Mouse (Mus musculus): ENCODE data around the gene Sec24b. TPM values are rescaled to one million over a fixed set of nuclear protein-coding genes. Genes with fewer than 3 reads are reported as not detected.

Sec24b gene
- 39.3 to 79.4 TPM (median 62.5 TPM) in 3 replicates for total RNA-seq (2017)

GRCm38 (mm10) chr3:130061281-130061680, at the start of gene Sec24b:
Sec24b (minus strand) TSS chr3:130061553.
- ATAC-seq (replicated peaks; ENCODE audit: insufficient number of reproducible peaks, low FRiP score, low TSS enrichment, poor library complexity, severe bottlenecking): no peak

GRCm38 (mm10) chr3:130104471-130104870, 43.1 kb upstream of the Sec24b start:
- no peak for ATAC-seq (replicated peaks; ENCODE audit: insufficient number of reproducible peaks, low FRiP score, low TSS enrichment, poor library complexity, severe bottlenecking)

GRCm38 (mm10) chr3:130103486-130103885, 42.1 kb upstream of the Sec24b start:
- ATAC-seq (replicated peaks; ENCODE audit: insufficient number of reproducible peaks, low FRiP score, low TSS enrichment, poor library complexity, severe bottlenecking): no peak

- ATAC-seq (replicated peaks; ENCODE audit: insufficient number of reproducible peaks, low FRiP score, low TSS enrichment, poor library complexity, severe bottlenecking): no peak
Observed at GRCm38 (mm10) chr3:130095160-130095781, 33.9 kb upstream of the Sec24b start.

GRCm38 (mm10) chr3:130094125-130094704, 32.9 kb upstream of the Sec24b start:
- ATAC-seq (replicated peaks; ENCODE audit: insufficient number of reproducible peaks, low FRiP score, low TSS enrichment, poor library complexity, severe bottlenecking): no peak

GRCm38 (mm10) chr3:130090460-130090859, 29.1 kb upstream of the Sec24b start:
- ATAC-seq (replicated peaks; ENCODE audit: insufficient number of reproducible peaks, low FRiP score, low TSS enrichment, poor library complexity, severe bottlenecking): no peak

- ATAC-seq (replicated peaks; ENCODE audit: insufficient number of reproducible peaks, low FRiP score, low TSS enrichment, poor library complexity, severe bottlenecking): no peak
Observed at GRCm38 (mm10) chr3:130088654-130089053, 27.3 kb upstream of the Sec24b start.

- no peak for ATAC-seq (replicated peaks; ENCODE audit: insufficient number of reproducible peaks, low FRiP score, low TSS enrichment, poor library complexity, severe bottlenecking)
Observed at GRCm38 (mm10) chr3:130087466-130087865, 26.1 kb upstream of the Sec24b start.

- no peak for ATAC-seq (replicated peaks; ENCODE audit: insufficient number of reproducible peaks, low FRiP score, low TSS enrichment, poor library complexity, severe bottlenecking)
Observed at GRCm38 (mm10) chr3:130086372-130087080, 25.2 kb upstream of the Sec24b start.

- no peak for ATAC-seq (replicated peaks; ENCODE audit: insufficient number of reproducible peaks, low FRiP score, low TSS enrichment, poor library complexity, severe bottlenecking)
Observed at GRCm38 (mm10) chr3:130083312-130083711, 22.0 kb upstream of the Sec24b start.

- no peak; the same call in 1 of the 2 replicates for ATAC-seq (replicated peaks; ENCODE audit: insufficient number of reproducible peaks, low FRiP score, low TSS enrichment, poor library complexity, severe bottlenecking)
Observed at GRCm38 (mm10) chr3:130080666-130081065, 19.3 kb upstream of the Sec24b start.

GRCm38 (mm10) chr3:130079794-130080193, 18.4 kb upstream of the Sec24b start:
- peak; percentile 83; the same call in 1 of the 2 replicates for ATAC-seq (replicated peaks; ENCODE audit: insufficient number of reproducible peaks, low FRiP score, low TSS enrichment, poor library complexity, severe bottlenecking)

- ATAC-seq (replicated peaks; ENCODE audit: insufficient number of reproducible peaks, low FRiP score, low TSS enrichment, poor library complexity, severe bottlenecking): no peak
Observed at GRCm38 (mm10) chr3:130077291-130077690, 15.9 kb upstream of the Sec24b start.

- ATAC-seq (replicated peaks; ENCODE audit: insufficient number of reproducible peaks, low FRiP score, low TSS enrichment, poor library complexity, severe bottlenecking): no peak
Observed at GRCm38 (mm10) chr3:130075746-130076145, 14.4 kb upstream of the Sec24b start.

GRCm38 (mm10) chr3:130073085-130073484, 11.7 kb upstream of the Sec24b start:
- peak; percentile 79 for ATAC-seq (replicated peaks; ENCODE audit: insufficient number of reproducible peaks, low FRiP score, low TSS enrichment, poor library complexity, severe bottlenecking)

- no peak for ATAC-seq (replicated peaks; ENCODE audit: insufficient number of reproducible peaks, low FRiP score, low TSS enrichment, poor library complexity, severe bottlenecking)
Observed at GRCm38 (mm10) chr3:130071918-130072317, 10.6 kb upstream of the Sec24b start.

GRCm38 (mm10) chr3:130060396-130061029, 840 bp downstream of the Sec24b start:
- peak; percentile 72 for ATAC-seq (replicated peaks; ENCODE audit: insufficient number of reproducible peaks, low FRiP score, low TSS enrichment, poor library complexity, severe bottlenecking)

- ATAC-seq (replicated peaks; ENCODE audit: insufficient number of reproducible peaks, low FRiP score, low TSS enrichment, poor library complexity, severe bottlenecking): no peak
Observed at GRCm38 (mm10) chr3:130059805-130060395, 1.5 kb downstream of the Sec24b start.

GRCm38 (mm10) chr3:130058488-130058887, 2.9 kb downstream of the Sec24b start:
- peak; percentile 55 for ATAC-seq (replicated peaks; ENCODE audit: insufficient number of reproducible peaks, low FRiP score, low TSS enrichment, poor library complexity, severe bottlenecking)
